Mouse (Mus musculus) layer of hippocampus, adult 11-12 months (tissue): ENCODE measurements around the gene Klf12.

ENCODE experiments used
- DNase-seq: peaks from one replicate; pipeline ENCODE4 v3.0.0; 2022; ENCODE audit warnings: low spot score

Klf12 gene

DNA sequence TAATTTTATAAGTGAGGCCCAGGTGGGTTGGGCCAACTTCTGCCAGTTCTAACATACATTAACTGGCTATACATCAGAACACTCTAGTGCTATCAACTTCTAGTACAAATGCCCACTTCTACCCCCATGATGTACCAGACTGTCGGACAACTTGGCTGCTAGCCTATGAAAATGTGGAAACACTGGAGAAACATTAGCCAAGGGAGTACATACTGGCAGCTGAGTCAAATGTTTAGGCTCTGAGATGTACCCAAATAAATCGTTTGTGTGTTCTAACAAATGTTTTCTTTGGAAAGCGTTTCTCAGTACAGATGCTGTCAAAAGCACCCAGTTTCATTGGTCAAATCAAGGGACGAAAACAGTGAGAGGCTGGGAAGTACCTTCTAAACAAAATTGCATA, 152.0 kb downstream of the Klf12 start:
- DNase-seq, result no peak

DNA sequence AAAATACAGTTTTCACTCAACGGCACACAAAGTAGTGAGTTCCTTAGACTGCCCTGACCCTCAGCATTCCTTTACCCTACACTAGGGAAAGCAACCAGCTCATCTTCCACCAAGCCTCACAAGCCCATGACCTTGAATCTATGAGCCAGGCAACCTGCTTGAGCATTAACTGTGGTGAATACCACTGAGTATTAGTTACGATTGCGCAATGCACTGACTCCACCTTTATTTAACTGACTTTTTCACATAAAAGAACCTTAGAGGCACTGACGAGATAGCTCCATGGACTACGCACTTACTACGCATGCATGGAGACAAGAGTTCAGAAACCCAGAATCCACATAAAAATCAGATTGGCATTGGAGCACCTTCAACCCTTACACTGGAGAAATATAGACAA, 158.4 kb downstream of the Klf12 start:
- no peak for DNase-seq

DNA sequence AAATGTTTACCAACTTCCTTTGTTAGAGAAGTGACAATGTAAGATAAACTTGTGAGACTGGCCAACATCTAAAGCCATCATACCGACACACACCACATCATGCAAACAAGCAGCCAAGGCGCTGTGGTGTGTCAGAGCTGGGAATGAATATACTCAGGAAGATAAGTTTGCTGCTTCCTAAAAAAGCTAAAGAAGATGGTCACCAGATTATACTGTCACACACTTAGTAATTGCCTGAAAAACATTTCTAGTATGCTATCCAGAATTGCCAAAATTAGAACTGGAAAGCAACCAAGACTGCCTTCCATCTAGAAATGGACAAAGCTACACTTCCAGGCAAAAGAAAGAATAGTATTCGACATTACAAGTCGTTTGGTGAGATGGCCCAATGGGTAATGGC, 163.4 kb downstream of the Klf12 start:
- no peak for DNase-seq

DNA sequence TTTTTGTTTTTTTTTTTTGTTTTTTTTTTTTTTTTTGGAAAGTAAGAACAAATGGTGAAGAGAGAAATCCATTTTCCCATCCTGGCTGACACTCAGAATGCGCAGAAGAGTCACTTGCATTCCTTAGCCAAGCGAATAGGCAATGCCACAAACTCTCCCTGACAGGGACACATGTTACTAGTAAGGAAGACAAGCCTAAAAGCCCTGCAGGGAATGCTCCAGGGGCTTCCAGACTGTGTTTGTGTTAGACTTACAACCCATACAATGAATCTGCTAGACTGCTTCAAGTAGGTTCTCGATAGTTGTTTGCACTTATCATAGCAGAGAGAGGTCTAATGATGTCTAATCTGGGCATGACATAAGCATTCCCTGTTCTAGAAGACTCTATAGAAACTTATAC, 164.6 kb downstream of the Klf12 start:
- no peak for DNase-seq

GRCm38 (mm10) chr14:100113419-100113818, 171.1 kb downstream of the Klf12 start:
- no peak for DNase-seq

- no peak for DNase-seq
Observed at GRCm38 (mm10) chr14:100111735-100112134, 172.7 kb downstream of the Klf12 start.

- no peak for DNase-seq
Observed at GRCm38 (mm10) chr14:100109563-100109962, 174.9 kb downstream of the Klf12 start.

DNA sequence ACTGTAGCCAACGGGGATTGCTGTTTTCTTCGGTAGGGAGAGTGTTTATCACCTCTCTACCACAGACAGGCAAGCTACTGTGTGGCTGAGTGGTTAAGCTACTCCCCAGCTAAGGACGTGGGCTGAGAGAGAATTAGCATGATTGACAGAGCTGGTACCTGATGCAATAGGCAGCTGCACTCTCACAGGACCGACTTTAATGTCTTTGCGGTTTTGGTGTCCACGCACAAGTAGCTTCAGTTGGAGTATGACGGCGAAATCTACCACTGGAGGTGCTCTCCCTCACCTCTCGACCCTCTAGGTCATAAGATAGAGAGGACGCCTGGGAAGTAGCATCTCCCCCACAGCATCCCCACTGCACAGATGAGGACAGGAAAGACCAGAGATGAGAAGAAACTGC, 178.9 kb downstream of the Klf12 start:
- no peak for DNase-seq

GRCm38 (mm10) chr14:100104818-100105217, 179.7 kb downstream of the Klf12 start:
- no peak for DNase-seq

GRCm38 (mm10) chr14:100103818-100104217, 180.7 kb downstream of the Klf12 start:
- no peak for DNase-seq

DNA sequence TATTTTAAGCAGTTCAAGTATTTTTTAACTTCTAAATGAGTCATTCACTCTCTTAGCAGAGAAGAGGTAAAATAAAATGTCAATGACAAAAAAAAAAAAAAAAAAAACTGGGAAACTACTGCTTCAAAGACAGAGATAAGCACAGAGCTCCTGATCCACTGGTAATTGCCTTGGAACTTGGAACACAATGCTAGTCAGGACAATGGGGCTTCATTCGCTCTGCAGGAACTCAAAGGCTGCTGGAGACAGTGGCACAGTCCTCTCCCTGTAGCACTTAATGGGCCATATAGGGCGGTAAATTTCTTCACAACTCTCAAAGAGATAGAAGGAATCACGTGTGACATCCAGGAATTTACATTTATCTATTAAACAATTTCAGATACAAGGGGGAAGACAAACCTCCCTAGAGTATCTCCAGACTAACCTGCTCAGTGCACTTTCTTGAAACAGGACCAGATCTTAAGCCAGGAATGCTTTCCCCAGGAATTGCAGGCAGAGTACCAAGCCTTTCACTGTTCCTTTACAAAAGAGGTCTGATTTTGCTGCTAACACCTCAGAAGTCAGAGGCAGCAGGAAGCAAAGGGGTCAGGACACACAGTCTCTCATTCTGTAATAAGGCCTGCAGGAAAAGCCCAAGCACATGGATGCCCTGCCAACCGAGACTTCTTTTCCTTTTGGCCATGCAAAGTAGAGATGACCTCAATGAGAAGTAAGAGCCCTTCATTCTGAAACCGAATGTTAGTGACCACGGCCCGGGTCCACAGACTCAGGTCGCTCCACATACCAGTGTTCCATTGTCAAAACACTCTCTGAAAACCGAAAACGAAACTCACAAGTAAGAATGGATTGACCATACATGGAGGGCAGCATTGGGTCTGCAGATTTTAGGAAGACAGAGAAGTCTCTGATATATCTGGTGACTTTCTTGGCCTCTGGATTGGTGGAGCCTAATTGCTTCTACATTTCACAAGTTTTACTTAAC, 187.0 kb downstream of the Klf12 start:
- no peak for DNase-seq

GRCm38 (mm10) chr14:100095730-100096129, 188.7 kb downstream of the Klf12 start:
- DNase-seq, result no peak

DNA sequence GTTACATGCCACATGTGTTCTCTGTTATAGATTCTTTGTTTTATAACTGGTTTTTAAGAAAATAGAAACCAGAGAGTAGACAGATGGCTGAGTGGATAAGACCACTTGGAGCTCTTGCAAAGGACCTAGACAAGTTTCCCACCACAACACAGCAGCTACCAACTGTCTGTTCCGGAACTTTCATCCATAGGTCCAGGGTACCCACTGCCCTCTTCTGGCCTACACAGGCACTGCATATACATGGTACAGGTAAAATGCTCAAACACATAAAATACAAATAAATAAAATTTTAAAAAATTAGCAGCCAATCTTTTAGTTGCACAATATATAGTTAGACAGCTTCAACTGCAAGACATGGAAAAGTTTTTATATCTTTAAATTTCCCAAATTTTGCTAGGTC, 194.0 kb downstream of the Klf12 start:
- no peak for DNase-seq

DNA sequence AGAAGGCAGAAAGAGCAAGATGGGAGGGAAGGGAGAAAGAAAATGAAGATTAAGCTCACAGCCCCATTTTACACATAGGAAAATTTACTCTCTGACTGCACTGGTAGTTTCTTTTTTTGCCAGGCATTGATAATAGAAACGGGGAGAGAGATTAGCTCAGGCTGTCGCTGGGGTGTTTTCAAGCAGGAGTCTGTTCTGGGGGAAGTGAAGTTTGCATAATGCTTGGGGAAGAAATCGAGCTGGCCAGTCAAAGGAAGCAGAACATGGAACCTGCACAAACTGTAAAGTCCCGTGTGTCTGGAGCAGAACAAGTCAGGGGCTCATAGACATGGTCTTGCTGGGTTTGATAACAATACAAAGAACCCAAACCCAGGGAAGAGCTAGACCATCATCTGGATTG, 204.9 kb downstream of the Klf12 start:
- no peak for DNase-seq

GRCm38 (mm10) chr14:100072431-100073195, 211.9 kb downstream of the Klf12 start:
- no peak for DNase-seq

DNA sequence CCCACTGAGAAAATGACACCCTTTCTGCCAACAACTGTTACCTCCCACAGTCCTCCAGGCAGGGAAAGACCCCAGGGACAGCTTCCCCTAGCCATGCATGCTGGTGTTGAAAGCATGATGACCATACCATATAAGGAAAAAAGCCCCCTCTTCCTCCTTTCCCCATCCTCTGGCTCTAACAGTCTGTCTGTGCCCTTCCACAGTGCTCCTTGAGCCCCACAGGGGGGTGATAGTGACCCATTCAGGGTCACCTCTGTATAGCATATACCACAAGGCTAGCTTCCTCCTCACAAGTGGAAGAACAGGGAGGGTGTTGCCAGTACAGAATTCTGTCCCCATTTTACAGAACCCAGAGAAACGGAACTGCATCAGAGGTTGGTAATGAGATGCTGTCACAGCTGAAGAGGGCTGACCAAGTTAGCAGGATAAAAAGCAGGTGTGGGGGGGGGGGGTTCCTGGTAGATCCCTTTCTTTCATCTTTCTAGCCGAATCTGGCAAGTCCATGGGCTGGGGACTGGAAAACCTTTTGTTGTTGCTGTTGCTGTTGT, 214.9 kb downstream of the Klf12 start:
- DNase-seq, result no peak

DNA sequence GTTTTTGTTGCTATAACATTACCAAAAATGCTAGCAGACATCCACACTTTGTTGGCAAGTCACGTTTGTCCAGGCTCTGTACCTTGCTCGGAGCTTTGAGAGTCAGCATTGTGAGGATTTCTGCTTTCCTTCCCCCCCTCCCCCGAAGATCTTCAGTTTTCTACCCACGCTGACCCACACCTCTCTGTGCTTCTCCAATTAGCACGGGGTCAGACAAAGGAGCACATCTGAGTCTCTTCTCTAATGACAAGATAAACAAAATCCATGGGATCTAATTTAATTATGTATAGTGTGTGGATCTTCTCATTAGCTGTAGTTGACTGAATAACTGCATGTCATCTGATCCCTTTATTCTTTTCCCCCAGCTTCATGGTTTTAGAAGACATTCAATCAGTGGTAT, 215.8 kb downstream of the Klf12 start:
- no peak for DNase-seq

DNA sequence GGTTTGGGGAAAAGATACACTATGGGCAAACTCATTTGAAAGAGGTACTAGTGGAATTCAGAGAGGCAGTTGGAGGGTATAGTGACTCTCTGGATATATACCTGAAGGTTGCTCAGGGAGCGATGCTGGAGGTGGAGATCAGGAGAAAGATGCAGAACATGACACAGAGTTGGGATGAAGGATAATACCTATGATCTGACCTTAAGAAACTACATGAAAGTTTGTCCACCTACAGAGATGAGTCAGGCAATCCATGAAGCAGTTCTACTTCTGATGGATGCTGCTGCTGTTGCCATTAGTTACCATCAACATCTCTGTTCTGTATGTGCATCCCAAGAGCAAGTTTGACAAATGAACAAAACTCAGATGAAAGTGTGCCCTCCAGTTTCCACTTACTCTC, 222.0 kb downstream of the Klf12 start:
- no peak for DNase-seq

GRCm38 (mm10) chr14:100054150-100054549, 230.3 kb downstream of the Klf12 start:
- DNase-seq, result no peak

DNA sequence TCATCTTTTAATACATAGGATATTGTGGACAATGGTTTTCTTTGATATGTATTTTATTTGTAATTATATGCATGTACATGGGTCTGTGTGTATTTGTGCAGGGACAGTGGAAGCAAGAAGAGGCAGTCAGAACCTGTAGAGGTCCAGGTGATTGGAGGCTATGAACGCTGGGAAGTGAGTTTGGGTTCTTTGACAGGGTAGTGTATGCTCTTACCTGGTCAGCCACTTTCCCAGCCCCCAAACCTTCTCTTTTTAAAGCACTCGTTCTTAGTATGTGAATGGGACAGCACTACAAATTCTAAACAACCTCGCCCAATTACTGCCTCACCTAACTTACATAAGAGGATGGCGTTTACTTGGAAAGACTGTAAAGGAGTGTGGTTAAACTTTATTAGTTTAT, 231.0 kb downstream of the Klf12 start:
- DNase-seq, result no peak

DNA sequence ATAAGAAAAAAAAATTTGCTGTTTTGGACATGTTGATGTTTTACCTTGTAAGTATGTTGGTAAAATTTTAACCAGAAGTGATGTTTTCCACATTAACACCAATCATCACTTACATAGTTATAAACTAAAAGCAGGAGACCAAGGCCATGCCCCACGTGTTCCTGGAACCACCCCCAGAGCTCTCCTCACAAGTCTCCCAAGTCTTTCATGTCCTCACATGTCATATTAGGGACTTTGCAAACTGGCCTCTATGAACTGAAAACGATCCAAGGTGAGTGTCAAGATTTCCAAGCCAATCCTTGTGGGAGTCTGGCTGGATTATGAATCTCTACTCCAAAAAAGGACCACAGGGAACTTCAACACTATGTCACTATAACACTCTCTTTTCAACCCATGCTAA, 231.6 kb downstream of the Klf12 start:
- DNase-seq, result no peak

- no peak for DNase-seq
Observed at GRCm38 (mm10) chr14:100045431-100045830, 239.0 kb downstream of the Klf12 start.

DNA sequence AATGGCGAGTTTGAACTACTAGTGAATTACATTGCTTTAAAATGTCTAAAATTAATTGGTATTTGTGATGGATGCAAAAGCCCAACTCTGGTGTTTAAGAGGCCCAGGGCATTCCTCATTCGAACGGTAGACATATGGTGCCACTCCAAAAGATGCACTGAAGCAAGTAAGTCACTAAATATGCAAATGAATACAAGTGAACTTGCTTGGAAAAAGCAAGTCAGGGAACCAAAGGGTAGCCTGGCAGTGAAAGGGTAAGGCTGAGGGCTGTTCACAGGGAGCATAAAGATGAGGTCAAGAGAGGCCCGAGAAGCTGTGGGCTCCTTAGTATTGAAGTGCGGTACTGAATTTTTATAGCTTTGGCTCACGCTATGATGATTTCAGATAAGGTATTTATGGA, 242.7 kb downstream of the Klf12 start:
- no peak for DNase-seq
